Mouse (Mus musculus): ENCODE data around the gene Marveld2.

DNA sequence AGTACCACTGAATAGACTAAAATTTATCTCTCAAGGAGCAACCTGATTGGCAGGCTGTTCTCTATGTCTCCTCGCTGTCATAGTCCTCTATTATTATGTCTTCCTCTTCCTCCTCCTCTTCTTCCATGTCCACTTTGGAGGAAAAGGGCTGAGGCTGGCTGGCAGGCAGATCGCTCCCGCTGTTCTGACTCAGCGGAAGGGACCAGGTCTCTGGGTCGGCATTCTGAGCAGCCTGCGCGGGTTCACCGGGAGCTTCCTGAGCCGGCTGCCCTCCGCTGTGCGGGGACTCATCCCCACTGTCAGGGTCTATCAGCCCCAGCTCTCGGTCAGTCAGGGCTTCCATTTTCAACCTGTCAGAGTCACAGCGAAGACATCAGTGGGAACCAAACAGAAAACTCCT is 812 bp upstream of the Marveld2 start:
- TF ChIP-seq CTCF (IDR thresholded peaks at IDR 0.05; ENCODE audit: control insufficient read depth, insufficient read depth, insufficient read length), result no peak
- TF ChIP-seq CEBPB (IDR thresholded peaks at IDR 0.05; ENCODE audit: low read depth), result no peak
- no peak for TF ChIP-seq MAX (IDR thresholded peaks at IDR 0.05)
- TF ChIP-seq USF1 (IDR thresholded peaks at IDR 0.05; ENCODE audit: low read depth), result no peak
